8 mouse cellular contexts compared by ENCODE assay signal in the genomic region with DNA sequence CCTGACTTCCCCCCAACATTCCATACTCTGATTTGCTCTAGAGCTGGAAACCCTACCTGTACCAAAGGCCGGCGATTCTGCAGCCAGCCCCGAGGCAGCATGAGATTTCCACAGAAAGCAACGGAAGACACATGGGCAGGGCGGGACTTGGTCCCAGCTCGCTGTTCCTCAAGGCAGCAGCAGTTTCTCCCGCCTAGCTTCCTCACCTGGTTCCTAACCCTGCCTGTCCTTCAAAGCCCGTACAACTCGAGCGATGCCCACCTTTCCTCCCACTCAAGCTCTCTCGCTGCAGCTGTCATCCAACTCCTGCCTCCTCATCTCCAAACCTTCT. TPM values are rescaled to one million over a fixed set of nuclear protein-coding genes. Genes with fewer than 3 reads are reported as not detected.
DNase-seq lines count a peak whose midpoint lies in the region; TF ChIP-seq lines count a peak whose summit lies in the region.

No protein-coding gene starts in this region.

- H3K27ac ChIP-seq in limb, embryonic 10.5 days = peak overlapping the region; percentile 100

- H3K4me2 ChIP-seq in myocyte (ENCODE audit: low read depth) = peak overlapping the region; percentile 93

- H3K36me3 ChIP-seq in limb, embryonic 10.5 days = peaks cover 31% of the 10 kb centered on the region
- H3K36me3 ChIP-seq in myocyte (ENCODE audit: control insufficient read depth, insufficient read depth) = peaks cover 7% of the 10 kb centered on the region

- H3K79me2 ChIP-seq in myocyte (ENCODE audit: control insufficient read depth, insufficient read depth) = peaks cover 46% of the 10 kb centered on the region

- peak overlapping the region; percentile 99 for H3K4me3 ChIP-seq in limb, embryonic 10.5 days
- peak overlapping the region; percentile 72 for H3K4me3 ChIP-seq in myocyte

- no peaks in the 10 kb centered on the region for H3K27me3 ChIP-seq in limb, embryonic 10.5 days (ENCODE audit: low read depth, poor library complexity, severe bottlenecking)
- H3K27me3 ChIP-seq in myocyte (ENCODE audit: control insufficient read depth, insufficient read depth, insufficient read length) = no peaks in the 10 kb centered on the region

- 2% methylated on average over 11 of the region's 11 CpGs for WGBS in limb, embryonic 10.5 days

- intact Hi-C loops in heart, postnatal 10 days (cut with DNase I) = loop anchor here (10.0 kb wide), 1 partner anchor 150 kb away; a partner anchor contains a TSS

- peak; percentile 26 to 59 for DNase-seq in left cerebral cortex, adult 9 months (ENCODE audit: low spot score in 2 of 2)
- DNase-seq in left cerebral cortex, adult 11 months (ENCODE audit: low spot score) = no peak
- peak; percentile 33 for DNase-seq in c-Kit-positive CD71-positive TER-119-positive erythroid progenitor cells, embryonic 14.5 days (ENCODE audit: low spot score)
- peak; percentile 56 to 59 for DNase-seq in heart, postnatal 10 days
- DNase-seq in limb, embryonic 10.5 days (ENCODE audit: low spot score) = no peak
- no peak for DNase-seq in layer of hippocampus, postnatal 36 days
- DNase-seq in gastrocnemius, adult 18-20 months (ENCODE audit: low spot score) = no peak

- peaks cover 51% of the 10 kb centered on the region for H3K4me1 ChIP-seq in limb, embryonic 10.5 days

- peak overlapping the region; percentile 98 for H3ac ChIP-seq in myocyte (ENCODE audit: control insufficient read depth, insufficient read length)

- TF ChIP-seq POLR2A in myocyte (IDR thresholded peaks at IDR 0.05; ENCODE audit: insufficient read length, low read depth) = no peak

- H3K9me3 ChIP-seq in limb, embryonic 10.5 days (replicated peaks) = no peaks in the 10 kb centered on the region

TF ChIP-seq in myocyte, 11 proteins besides CTCF, POLR2A, EP300 and RAD21:
- TF ChIP-seq MYOD1 (IDR thresholded peaks at IDR 0.05; ENCODE audit: control insufficient read depth in 1 of 3, insufficient read length in 2 of 3, low read depth in 2 of 3) (peak in 1 of 3 experiments; percentile 47), TCF3 (IDR thresholded peaks at IDR 0.05; ENCODE audit: insufficient read length, low read depth) (no peak), MYOG (IDR thresholded peaks at IDR 0.05; ENCODE audit: control insufficient read depth in 1 of 3, insufficient read depth in 1 of 3, insufficient read length in 2 of 3, low read depth in 2 of 3) (peak in 1 of 3 experiments; percentile 33)

RNA-seq across cellular contexts. Expression of a gene that starts 1.4 kb away (rescaled TPM):
- 100 to 1,000 TPM; 129 to 134 TPM for total RNA-seq in heart, postnatal 10 days (2021)
- 8.3 and 9.0 TPM in 2 replicates for polyA plus RNA-seq in limb, embryonic 10.5 days (2016; fragmentation: Nextera tagmentation; extraction: Ambion mirVana)
- polyA plus RNA-seq in myocyte (2012; fragmentation: generic; extraction: Trizol) = 51.1 TPM
- 10 to 100 TPM; 82.3 to 83.6 TPM for total RNA-seq in layer of hippocampus, postnatal 36 days (2021)
- total RNA-seq in gastrocnemius, adult 18-20 months (2021) = 10 to 100 TPM; 80.0 to 87.2 TPM

RNA-seq across cellular contexts. Expression of a gene that starts 8.4 kb away (rescaled TPM):
- total RNA-seq in heart, postnatal 10 days (2021) = 10 to 100 TPM; 13.8 to 18.8 TPM
- polyA plus RNA-seq in limb, embryonic 10.5 days (2016; fragmentation: Nextera tagmentation; extraction: Ambion mirVana) = 2.4 and 5.6 TPM in 2 replicates
- polyA plus RNA-seq in myocyte (2012; fragmentation: generic; extraction: Trizol) = 0.43 TPM
- total RNA-seq in layer of hippocampus, postnatal 36 days (2021) = 10 to 100 TPM; 56.0 to 59.4 TPM
- 10 to 100 TPM; 13.6 to 14.4 TPM for total RNA-seq in gastrocnemius, adult 18-20 months (2021)

RNA-seq across cellular contexts. Expression of a gene that starts 58.1 kb away (rescaled TPM):
- 1 to 10 TPM; 3.7 to 4.0 TPM for total RNA-seq in heart, postnatal 10 days (2021)
- 70.1 and 78.6 TPM in 2 replicates for polyA plus RNA-seq in limb, embryonic 10.5 days (2016; fragmentation: Nextera tagmentation; extraction: Ambion mirVana)
- 22.6 TPM for polyA plus RNA-seq in myocyte (2012; fragmentation: generic; extraction: Trizol)
- total RNA-seq in layer of hippocampus, postnatal 36 days (2021) = 1 to 10 TPM; 4.9 to 7.1 TPM
- total RNA-seq in gastrocnemius, adult 18-20 months (2021) = 1 to 10 TPM; 5.0 to 6.4 TPM

Comparison
In these comparisons a context has a peak if more than half of its experiments do, and no peak if none do; other contexts are left out.
1. DNase-seq: peak in left cerebral cortex, adult 9 months (2 of 2), c-Kit-positive CD71-positive TER-119-positive erythroid progenitor cells, embryonic 14.5 days (single experiment) and heart, postnatal 10 days (2 of 2); none in left cerebral cortex, adult 11 months (single experiment), limb, embryonic 10.5 days (single experiment), layer of hippocampus, postnatal 36 days (0 of 2) and gastrocnemius, adult 18-20 months (single experiment).